Mouse (Mus musculus) B cell, adult 62 days (primary cell): ENCODE results near the gene Ucn. TPM values are rescaled to one million over a fixed set of nuclear protein-coding genes. Genes with fewer than 3 reads are reported as not detected.

Experiments used
- total RNA-seq: library from RNA; stranded (reverse); gene quantifications from 4 replicates; pipeline ENCODE4 v1.2.4, GENCODE M21; 2023

Gene Ucn
- not detected in 4 replicates for total RNA-seq

DNA sequence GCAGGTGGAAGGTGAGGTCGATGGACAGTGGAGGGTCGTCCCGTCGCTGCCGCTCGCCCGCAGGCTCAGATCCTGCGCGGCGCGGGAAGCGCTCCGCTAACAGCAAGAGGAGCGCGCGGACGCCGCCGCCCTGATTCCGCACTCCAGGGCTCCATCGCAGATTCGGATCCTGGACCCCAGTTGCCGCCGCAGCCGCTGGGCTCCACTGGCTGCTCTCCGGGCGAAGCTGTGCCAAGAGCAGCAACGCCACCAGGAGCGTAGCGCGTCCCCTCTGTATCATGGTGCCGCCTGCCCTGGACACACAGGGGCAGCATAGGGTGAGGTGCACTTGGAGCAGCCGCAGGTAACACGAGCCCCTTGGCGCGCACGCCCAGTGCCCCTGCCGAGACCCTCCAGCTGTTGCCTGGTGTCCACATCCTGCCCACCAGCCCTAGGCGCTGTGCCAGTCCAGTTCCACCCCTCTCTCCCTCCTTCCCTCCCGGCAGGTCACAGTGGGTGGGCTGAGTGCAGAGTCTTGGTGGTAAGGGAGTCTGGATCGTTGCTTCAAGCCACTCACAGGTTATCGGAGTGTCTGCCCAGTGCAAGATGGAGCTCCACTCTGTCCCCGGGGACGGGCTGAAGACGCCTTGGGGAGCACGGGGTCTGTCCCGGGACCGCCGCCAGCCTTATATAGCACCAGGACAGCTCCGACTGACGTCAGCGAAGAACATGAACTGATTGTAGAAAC, at the start of gene Ucn:
Gene Ucn (minus strand): TSS at position 589 of the 727 bp plus-strand sequence.

DNA sequence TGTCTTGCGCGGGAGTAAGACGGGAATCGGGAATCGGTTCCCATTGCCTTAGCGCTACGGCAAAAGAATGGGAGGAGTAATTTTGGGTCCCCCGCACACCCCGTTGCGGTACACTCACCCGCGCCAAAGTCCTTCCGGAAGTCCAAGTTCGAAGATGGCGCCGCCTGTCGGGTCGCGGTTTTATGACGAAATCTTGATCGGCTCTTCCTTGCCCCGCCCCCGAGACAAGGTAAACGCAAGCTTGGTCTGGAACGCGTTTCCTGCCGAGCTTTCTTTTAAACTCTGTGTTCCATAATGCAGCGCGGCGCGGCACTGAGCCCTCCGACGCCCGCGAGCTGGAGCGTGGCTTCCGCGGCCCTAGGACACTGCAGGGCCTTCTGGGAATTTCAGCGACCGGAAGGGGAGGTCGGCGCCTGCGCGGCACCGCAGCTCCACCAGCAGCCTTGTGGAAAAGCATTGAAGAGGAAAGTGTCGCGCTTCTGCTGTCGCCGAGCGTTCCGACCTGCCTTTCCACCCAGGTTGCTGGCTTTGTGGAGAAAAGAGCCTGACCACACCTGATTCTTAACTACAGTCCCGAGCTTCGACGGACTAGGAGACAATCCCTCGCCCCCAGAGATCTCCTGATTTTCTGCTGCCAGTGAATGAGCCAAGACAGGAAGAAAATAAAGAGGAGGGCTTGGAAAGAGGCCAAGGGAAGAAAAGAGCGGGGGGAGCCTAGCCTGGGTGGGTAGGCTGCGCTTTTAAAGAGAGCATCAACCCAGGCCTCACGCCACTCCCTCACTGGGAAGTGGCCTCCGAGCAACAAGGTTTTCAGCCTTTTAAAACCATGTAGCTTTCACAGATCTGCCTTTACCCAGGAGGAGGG, 41.4 kb upstream of the Ucn start, which contains the start of the genes Gm29609 and Gtf3c2:
Gene Gm29609 (minus strand): TSS at position 146 of the 865 bp plus-strand sequence.
Gene Gtf3c2 (minus strand): TSS at position 379 of the 865 bp plus-strand sequence.

DNA sequence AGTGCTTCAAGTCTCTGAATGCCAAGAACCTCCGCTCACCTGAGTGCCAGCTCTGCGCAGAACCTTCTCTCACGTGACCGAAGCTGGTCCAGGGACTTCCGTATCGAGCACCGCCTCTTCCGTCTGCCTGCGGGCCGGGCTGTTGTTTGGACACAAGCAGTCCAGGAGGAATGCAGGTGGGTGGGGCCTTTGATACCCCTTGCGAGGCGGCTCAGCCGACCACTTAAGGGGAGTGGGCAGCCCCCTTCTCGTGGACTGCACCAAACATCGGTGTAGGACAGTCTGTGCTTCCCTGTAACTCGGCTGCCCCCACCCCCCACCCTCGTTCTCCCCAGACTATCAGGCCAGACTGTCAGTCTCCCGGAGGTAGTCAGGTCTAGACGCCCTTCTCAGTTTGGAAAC, 15.5 kb upstream of the Ucn start, which contains the start of gene Mpv17:
Gene Mpv17 (minus strand): TSS at position 100 of the 402 bp plus-strand sequence.

DNA sequence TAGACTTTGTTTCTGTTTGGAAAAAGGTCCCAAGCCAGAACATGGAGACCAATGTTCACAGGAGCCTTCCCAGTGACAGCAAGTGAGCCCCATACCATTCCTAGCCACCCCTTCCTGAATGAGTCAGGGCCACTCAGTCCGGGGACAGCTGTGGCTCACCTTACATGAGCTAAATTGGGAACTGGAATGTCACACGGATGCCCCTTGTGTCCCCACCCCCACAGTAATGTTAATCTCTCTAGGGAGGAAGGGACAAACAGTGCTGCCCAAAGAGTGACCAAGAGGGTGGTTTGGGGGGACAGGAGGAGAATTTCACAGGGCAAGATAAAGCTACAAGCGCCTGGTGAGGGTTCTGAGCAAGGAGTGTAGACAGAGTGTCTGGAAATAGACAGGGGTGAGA, 22.3 kb downstream of the Ucn start, which contains the start of gene Trim54:
Gene Trim54 (plus strand): TSS at position 359 of the 400 bp plus-strand sequence.

DNA sequence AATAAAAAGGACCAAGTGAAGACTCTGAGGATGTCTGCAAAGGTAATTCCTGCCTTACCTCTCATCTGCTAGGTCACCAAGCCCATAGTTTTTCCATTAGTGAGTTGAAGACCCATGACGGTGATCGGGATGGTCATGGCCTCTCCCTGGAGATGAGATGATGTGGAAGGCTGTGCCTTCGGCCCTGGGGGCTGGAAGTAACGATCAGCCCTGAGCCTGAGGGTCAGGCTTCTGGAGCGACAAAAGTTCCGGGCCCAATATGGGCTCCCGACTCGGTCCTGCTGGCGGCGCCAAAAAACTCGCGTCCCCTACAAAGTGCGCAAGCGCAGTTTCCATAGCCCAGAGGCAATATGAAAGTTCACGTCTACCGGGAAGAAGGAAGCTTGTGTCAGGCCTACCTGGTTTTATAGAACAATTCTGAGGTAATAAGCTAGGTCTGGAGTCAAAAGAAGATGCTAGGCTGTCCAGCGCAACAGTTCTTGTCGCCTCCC, 30.6 kb downstream of the Ucn start, which contains the start of gene Slc30a3:
Gene Slc30a3 (minus strand): TSS at position 238 of the 491 bp plus-strand sequence.

DNA sequence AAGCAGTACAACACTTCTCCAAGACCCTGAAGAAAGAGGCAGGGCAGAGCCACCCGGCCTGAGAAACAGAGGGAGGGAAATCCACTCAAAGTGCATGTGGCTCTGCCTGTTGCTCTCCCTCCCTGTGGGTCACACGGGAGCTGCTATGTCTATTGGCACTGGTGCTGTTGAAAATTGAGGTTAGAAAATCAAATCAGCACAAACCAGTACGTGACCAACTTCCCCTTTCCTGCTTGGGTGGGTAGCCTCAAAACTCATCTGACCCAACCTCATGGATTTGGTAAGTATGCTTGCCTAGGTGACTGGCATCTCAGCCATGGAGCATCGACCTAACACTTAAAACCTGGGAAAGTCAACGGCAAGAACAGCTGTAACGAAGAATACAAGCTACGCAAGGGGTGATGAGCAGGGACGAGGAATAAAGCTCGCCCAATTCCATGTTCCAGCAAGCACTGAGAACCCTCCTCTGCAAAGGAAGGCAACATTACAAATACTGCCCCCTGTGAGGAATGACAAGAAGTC, 32.8 kb downstream of the Ucn start, which contains the start of gene Dnajc5g:
Gene Dnajc5g (plus strand): TSS at position 472 of the 522 bp plus-strand sequence.

Other genes with a start within 250 kb of the Ucn start
- gene Ost4, start 231.0 kb downstream of the Ucn start, total RNA-seq: 162 to 189 TPM (median 174 TPM) in 4 replicates
- gene Emilin1, start 225.4 kb downstream of the Ucn start, total RNA-seq: 0.72 to 1.4 TPM (median 1.0 TPM) in 4 replicates
- 10.8 to 17.2 TPM (median 15.1 TPM) in 4 replicates for gene Khk, start 217.4 kb downstream of the Ucn start, total RNA-seq
- not detected in 4 replicates for gene Cgref1, start 193.2 kb downstream of the Ucn start, total RNA-seq
- 172 to 183 TPM (median 175 TPM) in 4 replicates for gene Preb, start 178.5 kb downstream of the Ucn start, total RNA-seq
- not detected in 4 replicates for gene Tcf23, start 170.2 kb downstream of the Ucn start, total RNA-seq
- gene Atraid, start 90.5 kb downstream of the Ucn start, total RNA-seq: 37.9 to 46.1 TPM (median 41.7 TPM) in 4 replicates
- 7.6 to 20.0 TPM (median 10.9 TPM) in 4 replicates for gene Slc5a6, start 89.9 kb downstream of the Ucn start, total RNA-seq
- gene Cad, start 84.0 kb downstream of the Ucn start, total RNA-seq: 54.8 to 65.9 TPM (median 59.3 TPM) in 4 replicates
- not detected in 4 replicates for gene Dnajc5g, start 32.5 kb downstream of the Ucn start, total RNA-seq
- gene Slc30a3, start 30.6 kb downstream of the Ucn start, total RNA-seq: 0.25 to 0.92 TPM (median 0.47 TPM) in 4 replicates
- gene Trim54, start 22.1 kb downstream of the Ucn start, total RNA-seq: not detected in 4 replicates
- 17.5 to 21.4 TPM (median 20.8 TPM) in 4 replicates for gene Mpv17, start 15.4 kb upstream of the Ucn start, total RNA-seq
- gene Gm29609, start 41.1 kb upstream of the Ucn start, total RNA-seq: 3.7 to 7.9 TPM (median 4.9 TPM) in 4 replicates
- 190 to 210 TPM (median 197 TPM) in 4 replicates for gene Gtf3c2, start 41.3 kb upstream of the Ucn start, total RNA-seq
- 76.6 to 85.0 TPM (median 80.1 TPM) in 4 replicates for gene Snx17, start 54.4 kb upstream of the Ucn start, total RNA-seq
- gene Eif2b4, start 54.6 kb upstream of the Ucn start, total RNA-seq: 35.8 to 48.8 TPM (median 48.1 TPM) in 4 replicates
- 63.4 to 83.9 TPM (median 65.2 TPM) in 4 replicates for gene Zfp513, start 63.5 kb upstream of the Ucn start, total RNA-seq
- gene Ppm1g, start 81.9 kb upstream of the Ucn start, total RNA-seq: 155 to 180 TPM (median 177 TPM) in 4 replicates
- 324 to 366 TPM (median 340 TPM) in 4 replicates for gene Nrbp1, start 102.0 kb upstream of the Ucn start, total RNA-seq
- 1.2 TPM in 1 of 4 replicates, not detected in the others for gene Gm9970, start 102.4 kb upstream of the Ucn start, total RNA-seq
- 24.6 to 30.6 TPM (median 28.6 TPM) in 4 replicates for gene Krtcap3, start 112.9 kb upstream of the Ucn start, total RNA-seq
- 35.4 to 45.0 TPM (median 40.9 TPM) in 4 replicates for gene Ift172, start 152.3 kb upstream of the Ucn start, total RNA-seq
- gene Fndc4, start 157.3 kb upstream of the Ucn start, total RNA-seq: 0.63 to 3.9 TPM (median 1.9 TPM) in 4 replicates
- 0.24 TPM in 1 of 4 replicates, not detected in the others for gene Gckr, start 158.6 kb upstream of the Ucn start, total RNA-seq